Mouse (Mus musculus) heart, adult 2 months (tissue): ENCODE measurements around the gene 1700013F07Rik.

Experiments used
- CTCF ChIP-seq: fragments of 200-600 bp; IDR thresholded peaks from 2 replicates; pipeline ENCODE4 v1.8.1; 2022; ENCODE audit warnings: antibody characterized with exemption, mild to moderate bottlenecking, moderate library complexity
- POLR2A ChIP-seq: fragments of 200-500 bp; IDR thresholded peaks from 2 replicates; pipeline ENCODE4 v1.6.1; 2011; ENCODE audit warnings: mild to moderate bottlenecking, low read depth, low read length, control low read depth; ENCODE audit not compliant: insufficient read depth

DNA sequence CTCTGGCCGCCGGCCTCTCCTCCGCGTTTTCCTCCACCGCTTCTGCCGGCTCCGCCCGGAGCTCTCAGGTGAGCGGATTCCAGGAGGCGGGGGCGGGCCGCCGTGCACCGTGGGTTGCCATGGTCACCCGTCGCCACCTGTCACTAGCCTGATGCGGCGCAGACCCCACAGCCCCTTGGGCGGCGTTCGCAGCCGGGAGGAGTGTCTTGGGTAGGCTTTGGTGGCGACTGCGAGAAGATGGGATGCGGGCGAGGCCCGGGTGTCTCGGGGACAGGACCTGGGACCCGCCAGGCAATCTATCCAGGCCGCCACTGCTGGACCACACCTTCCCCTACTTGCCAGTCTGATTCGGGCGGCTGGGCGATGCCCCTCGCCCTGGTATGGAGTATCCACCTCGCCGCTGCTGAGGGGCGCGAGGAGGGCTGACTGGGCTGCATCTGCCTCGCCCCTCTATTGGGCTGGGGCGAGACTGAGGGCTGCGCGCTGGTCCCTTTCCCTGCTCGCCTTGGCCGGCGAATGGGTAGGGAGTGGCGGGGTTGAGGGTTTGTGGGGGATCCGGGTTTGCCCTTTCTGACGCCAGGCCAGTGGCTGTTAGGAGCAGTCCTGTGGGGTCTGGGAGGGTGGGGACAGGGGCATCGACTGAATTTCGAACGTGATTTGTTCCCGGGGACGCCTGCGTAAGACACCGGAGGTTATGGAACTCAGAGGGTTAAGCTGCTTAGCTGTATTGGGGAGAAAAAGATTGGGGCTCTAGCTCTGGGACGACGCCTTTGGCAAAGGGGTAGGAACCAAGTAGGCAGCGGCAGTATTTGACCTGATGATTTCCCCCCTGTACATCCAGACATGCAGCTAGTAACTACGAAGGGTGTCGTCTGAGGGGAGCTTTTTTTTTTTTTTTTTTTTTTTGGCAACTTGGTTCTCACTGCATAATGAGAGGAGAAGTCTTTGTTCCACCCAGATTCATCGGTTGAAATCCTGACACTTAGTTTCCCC is 57.9 kb downstream of the 1700013F07Rik start:
- TF ChIP-seq POLR2A (no peak), CTCF (no peak)
